Mouse (Mus musculus) embryonic facial prominence, embryonic 11.5 days (tissue): ENCODE results near the gene Pip4k2c. TPM values are rescaled to one million over a fixed set of nuclear protein-coding genes. Genes with fewer than 3 reads are reported as not detected.

Experiments
- polyA plus RNA-seq: library from polyadenylated mRNA; unstranded; fragments of >200 nt; fragmentation: Nextera tagmentation; extraction: Ambion mirVana; gene quantifications from 2 replicates; pipeline ENCODE4 v1.2.1, GENCODE M21; 2014

The Pip4k2c gene
- polyA plus RNA-seq, 1 experiment from 2014 or later, result 14.7 TPM

Other genes with a start within 250 kb of the Pip4k2c start
- 64.8 and 67.9 TPM in 2 replicates for gene Ctdsp2, start 232.9 kb downstream of the Pip4k2c start, polyA plus RNA-seq
- gene Avil, start 210.9 kb downstream of the Pip4k2c start, polyA plus RNA-seq, result 0.39 and 0.42 TPM in 2 replicates
- gene Tsfm, start 180.7 kb downstream of the Pip4k2c start, polyA plus RNA-seq, result 88.0 and 88.5 TPM in 2 replicates
- 42.7 and 44.8 TPM in 2 replicates for gene Mettl1, start 170.2 kb downstream of the Pip4k2c start, polyA plus RNA-seq
- gene Eef1akmt3, start 170.1 kb downstream of the Pip4k2c start, polyA plus RNA-seq, result 0.07 and 0.29 TPM in 2 replicates
- not detected in 2 replicates for gene Cyp27b1, start 163.3 kb downstream of the Pip4k2c start, polyA plus RNA-seq
- gene March9, start 151.4 kb downstream of the Pip4k2c start, polyA plus RNA-seq, result 1.5 and 1.8 TPM in 2 replicates
- 3,117 and 3,128 TPM in 2 replicates for gene Cdk4, start 148.1 kb downstream of the Pip4k2c start, polyA plus RNA-seq
- gene Tspan31, start 141.3 kb downstream of the Pip4k2c start, polyA plus RNA-seq, result 83.4 and 98.5 TPM in 2 replicates
- 0.80 and 0.95 TPM in 2 replicates for gene Agap2, start 136.3 kb downstream of the Pip4k2c start, polyA plus RNA-seq
- 29.5 and 29.9 TPM in 2 replicates for gene Os9, start 90.5 kb downstream of the Pip4k2c start, polyA plus RNA-seq
- gene B4galnt1, start 46.4 kb downstream of the Pip4k2c start, polyA plus RNA-seq, result 4.9 and 5.2 TPM in 2 replicates
- gene Slc26a10, start 30.9 kb downstream of the Pip4k2c start, polyA plus RNA-seq, result 1.1 and 2.0 TPM in 2 replicates
- gene Arhgef25, start 21.5 kb downstream of the Pip4k2c start, polyA plus RNA-seq, result 32.7 and 38.4 TPM in 2 replicates
- 93.8 and 108 TPM in 2 replicates for gene Dtx3, start 15.9 kb downstream of the Pip4k2c start, polyA plus RNA-seq
- gene Kif5a, start 51.8 kb upstream of the Pip4k2c start, polyA plus RNA-seq, result 10.4 and 12.2 TPM in 2 replicates
- 162 and 180 TPM in 2 replicates for gene Dctn2, start 54.8 kb upstream of the Pip4k2c start, polyA plus RNA-seq
- 9.8 and 11.6 TPM in 2 replicates for gene Mbd6, start 77.4 kb upstream of the Pip4k2c start, polyA plus RNA-seq
- 174 and 179 TPM in 2 replicates for gene Mars, start 100.2 kb upstream of the Pip4k2c start, polyA plus RNA-seq
- 1.8 and 2.7 TPM in 2 replicates for gene Arhgap9, start 110.4 kb upstream of the Pip4k2c start, polyA plus RNA-seq
- gene Gli1, start 130.4 kb upstream of the Pip4k2c start, polyA plus RNA-seq, result 7.1 and 9.6 TPM in 2 replicates
- not detected in 2 replicates for gene Inhbe, start 142.8 kb upstream of the Pip4k2c start, polyA plus RNA-seq
- gene Inhbc, start 158.8 kb upstream of the Pip4k2c start, polyA plus RNA-seq, result not detected in 2 replicates
- gene R3hdm2, start 168.7 kb upstream of the Pip4k2c start, polyA plus RNA-seq, result 30.9 and 36.1 TPM in 2 replicates